Mouse (Mus musculus): ENCODE data around the gene Tsr2. TPM values are rescaled to one million over a fixed set of nuclear protein-coding genes. Genes with fewer than 3 reads are reported as not detected.

Gene Tsr2
- polyA plus RNA-seq, 1 experiment = 13.7 TPM

DNA sequence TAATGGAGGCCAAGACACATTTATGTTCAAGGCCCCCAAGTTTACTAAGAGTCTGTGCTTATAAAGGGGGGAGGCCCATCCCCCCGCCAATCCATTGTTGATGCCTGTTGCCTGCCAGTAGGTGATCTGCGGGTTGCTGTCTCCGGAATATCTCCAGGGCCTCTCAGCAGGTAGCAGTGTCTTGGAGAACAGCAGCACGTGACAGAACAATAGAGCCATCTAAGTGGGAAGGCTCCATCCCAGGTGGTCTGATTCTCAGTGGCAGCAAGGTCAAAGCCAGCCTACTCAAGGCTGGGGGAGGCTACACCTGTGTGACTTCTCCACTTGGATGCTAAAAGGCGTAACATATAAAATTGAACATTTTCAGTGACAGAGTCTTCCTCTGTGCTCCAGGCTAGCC lies 55.1 kb downstream of the Tsr2 start:
- H3K27me3 ChIP-seq (ENCODE audit: control insufficient read depth, insufficient read depth, insufficient read length) = no peaks in the 10 kb centered on the region
- no peak for TF ChIP-seq POLR2AphosphoS2 (IDR thresholded peaks at IDR 0.05; ENCODE audit: insufficient read length, low read depth)
- TF ChIP-seq SRF (IDR thresholded peaks at IDR 0.05; ENCODE audit: control insufficient read depth, insufficient read length, low read depth) = no peak
- TF ChIP-seq MYOG (IDR thresholded peaks at IDR 0.05; ENCODE audit: control insufficient read depth in 1 of 3, insufficient read depth in 1 of 3, insufficient read length in 2 of 3, low read depth in 2 of 3) = no peak
- no peak for TF ChIP-seq E2F4 (IDR thresholded peaks at IDR 0.05; ENCODE audit: insufficient read depth)
- TF ChIP-seq TCF12 (IDR thresholded peaks at IDR 0.05; ENCODE audit: insufficient read depth, poor library complexity, severe bottlenecking) = no peak
- no peak for TF ChIP-seq POLR2A (IDR thresholded peaks at IDR 0.05; ENCODE audit: insufficient read length, low read depth)
- no peak for TF ChIP-seq REST (IDR thresholded peaks at IDR 0.05; ENCODE audit: insufficient read depth, insufficient read length)
- TF ChIP-seq CEBPB (IDR thresholded peaks at IDR 0.05; ENCODE audit: insufficient read depth, poor library complexity, severe bottlenecking) = no peak
- no peak for TF ChIP-seq USF1 (IDR thresholded peaks at IDR 0.05; ENCODE audit: low read depth)
- no peak for TF ChIP-seq MYOD1 (IDR thresholded peaks at IDR 0.05; ENCODE audit: control insufficient read depth in 1 of 3, insufficient read length in 2 of 3, low read depth in 2 of 3)
- TF ChIP-seq TCF3 (IDR thresholded peaks at IDR 0.05; ENCODE audit: insufficient read length, low read depth) = no peak
- no peak for TF ChIP-seq MAX (IDR thresholded peaks at IDR 0.05; ENCODE audit: low read depth)
- H3ac ChIP-seq (ENCODE audit: control insufficient read depth, insufficient read length) = no peak overlapping the region
- no peaks in the 10 kb centered on the region for H3K36me3 ChIP-seq (ENCODE audit: control insufficient read depth, insufficient read depth)
- H3K4me2 ChIP-seq (ENCODE audit: low read depth) = no peak overlapping the region
- H3K79me2 ChIP-seq (ENCODE audit: control insufficient read depth, insufficient read depth) = no peaks in the 10 kb centered on the region
- no peak overlapping the region for H3K4me3 ChIP-seq

Other genes starting within 250 kb of the Tsr2 start
- gene Gnl3l, start 79.2 kb downstream of the Tsr2 start, polyA plus RNA-seq (2012; fragmentation: generic; extraction: Trizol) = 15.2 TPM
- 8.5 TPM for gene Fgd1, start 50.4 kb downstream of the Tsr2 start, polyA plus RNA-seq (2012; fragmentation: generic; extraction: Trizol)
- gene Wnk3, start 101.5 kb upstream of the Tsr2 start, polyA plus RNA-seq (2012; fragmentation: generic; extraction: Trizol) = 0.05 TPM
- gene Fam120c, start 247.6 kb upstream of the Tsr2 start, polyA plus RNA-seq (2012; fragmentation: generic; extraction: Trizol) = 3.0 TPM